Mouse (Mus musculus) gastrocnemius, adult 18-20 months (tissue): ENCODE results near the gene Il27. TPM values are rescaled to one million over a fixed set of nuclear protein-coding genes. Genes with fewer than 3 reads are reported as not detected.
A peak's percentile ranks its signal among the peaks of the same experiment; 100 is the strongest.

Experiments
- DNase-seq: peaks from one replicate; pipeline ENCODE4 v3.0.0; 2021; ENCODE audit warnings: low spot score
- total RNA-seq, 2 experiments: library from RNA; stranded (reverse); gene quantifications; 2 replicates each; pipeline ENCODE4 v1.2.3; 2021

Gene Il27
- total RNA-seq, 2 experiments from 2014 or later = 0.31 TPM; not detected in 1

DNA sequence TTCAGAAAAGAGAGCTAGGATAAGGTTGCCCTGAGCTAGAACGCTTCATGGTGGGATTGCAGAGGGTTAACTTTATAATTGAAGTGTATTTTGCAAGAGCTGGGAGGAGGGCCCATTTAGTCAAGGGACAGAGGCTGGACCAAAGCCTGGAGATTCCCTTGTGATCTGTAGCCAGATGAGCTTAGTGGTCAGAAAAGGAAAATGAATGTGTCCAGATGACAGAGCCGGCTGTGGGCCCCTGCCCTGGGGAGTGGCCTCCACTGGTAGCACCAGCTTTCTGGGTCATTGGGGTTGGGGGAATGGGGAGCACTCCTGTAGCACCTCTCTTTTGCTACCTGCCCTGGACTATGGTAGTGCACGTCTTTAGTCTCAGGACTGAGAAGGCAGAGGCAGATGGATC lies 12.3 kb upstream of the Il27 start:
- DNase-seq = peak; percentile 85

DNA sequence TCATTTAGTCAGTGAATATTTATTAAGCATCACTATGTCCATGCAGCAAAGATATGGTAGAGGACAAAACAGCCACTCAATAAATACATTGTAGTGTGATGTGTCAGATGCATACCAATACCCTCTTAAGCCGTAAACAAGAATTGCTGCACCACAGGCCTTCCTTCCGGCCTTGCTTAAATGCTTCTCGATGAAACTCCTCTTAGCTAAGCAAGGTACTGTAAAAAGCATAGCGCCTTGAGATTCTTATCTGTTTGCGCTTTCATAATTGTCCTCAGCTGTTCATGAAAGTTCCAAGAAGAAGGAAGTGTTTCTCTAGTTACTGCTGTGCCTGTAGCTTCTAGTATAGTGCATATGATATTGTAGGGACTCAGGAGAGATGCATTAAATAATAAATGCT lies 11.9 kb upstream of the Il27 start:
- DNase-seq = no peak

DNA sequence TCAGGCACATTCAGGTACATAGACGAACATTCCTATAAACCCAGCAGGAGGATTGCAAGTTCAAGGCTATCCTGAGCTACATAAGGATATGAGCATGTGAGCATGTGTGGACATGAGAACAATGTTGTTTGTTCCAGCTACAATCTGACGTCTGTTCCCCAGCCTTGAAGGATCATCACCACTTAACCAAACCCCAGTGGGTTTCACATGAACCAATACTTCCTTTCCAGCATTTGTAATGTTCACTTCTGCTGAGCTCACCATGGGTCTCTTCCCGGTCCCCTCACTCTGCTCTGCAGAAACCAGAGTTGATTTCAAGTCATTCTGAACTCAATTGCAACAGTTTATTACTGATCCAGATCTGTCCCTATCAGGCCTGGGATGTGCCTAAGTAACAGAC lies 7.9 kb upstream of the Il27 start:
- no peak for DNase-seq

DNA sequence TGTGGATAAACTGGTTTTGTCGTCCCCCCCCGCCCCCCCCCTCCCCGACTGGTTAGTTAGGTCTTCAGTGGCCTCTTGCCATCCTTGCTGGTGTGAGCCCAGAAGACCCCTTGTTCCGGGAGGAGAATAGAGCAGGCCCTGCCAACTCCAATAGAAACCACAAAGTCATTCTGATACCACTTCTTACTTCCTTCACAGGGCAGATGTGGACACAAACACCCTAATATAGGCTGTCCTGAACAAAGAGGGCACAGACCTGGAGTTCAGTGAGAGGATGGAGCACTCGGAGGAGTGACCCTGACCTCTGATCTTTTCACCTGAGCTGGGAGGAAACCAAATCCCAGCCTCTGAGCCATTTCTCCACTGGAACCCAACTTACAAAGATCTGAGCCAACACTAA lies 7.2 kb upstream of the Il27 start:
- DNase-seq = no peak

DNA sequence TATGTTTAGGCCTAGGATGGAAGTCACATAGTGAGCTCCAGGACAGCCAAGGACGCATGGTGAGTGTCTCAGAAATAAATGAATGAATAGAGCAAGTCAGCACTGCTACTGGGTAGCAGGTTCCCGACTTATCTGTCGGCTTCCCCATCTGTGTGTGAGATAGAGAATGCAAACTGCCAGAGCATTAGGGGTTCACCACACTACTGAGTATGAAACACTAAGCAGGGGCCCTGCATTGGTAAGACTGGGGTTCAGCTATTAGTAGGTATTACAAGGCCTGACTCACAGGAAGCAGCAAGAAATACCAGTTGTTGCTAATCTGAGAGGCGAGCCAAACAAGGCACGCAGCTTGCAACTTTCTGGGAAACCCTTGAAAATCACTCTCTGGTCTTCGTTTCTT lies 4.2 kb upstream of the Il27 start:
- no peak for DNase-seq

DNA sequence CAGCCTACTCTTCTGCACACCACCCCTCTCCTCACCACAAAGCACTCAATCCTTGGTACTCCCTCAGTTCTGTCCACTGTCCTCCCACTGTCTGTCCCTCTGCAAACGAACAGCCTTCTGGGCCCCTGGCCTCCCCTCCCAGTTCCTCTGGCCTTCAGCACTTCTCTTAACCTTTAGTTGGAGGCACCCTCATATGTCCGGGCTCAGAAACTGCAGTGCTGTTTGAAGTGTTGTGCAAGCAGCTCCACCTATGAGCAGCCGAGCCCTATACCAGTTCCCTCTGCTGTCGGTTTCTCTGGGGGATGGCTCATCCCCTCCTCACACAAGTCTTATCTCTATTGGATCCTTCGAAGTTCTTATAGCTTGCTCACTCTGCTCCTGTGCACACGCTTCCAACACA lies 1.7 kb upstream of the Il27 start:
- DNase-seq = no peak

DNA sequence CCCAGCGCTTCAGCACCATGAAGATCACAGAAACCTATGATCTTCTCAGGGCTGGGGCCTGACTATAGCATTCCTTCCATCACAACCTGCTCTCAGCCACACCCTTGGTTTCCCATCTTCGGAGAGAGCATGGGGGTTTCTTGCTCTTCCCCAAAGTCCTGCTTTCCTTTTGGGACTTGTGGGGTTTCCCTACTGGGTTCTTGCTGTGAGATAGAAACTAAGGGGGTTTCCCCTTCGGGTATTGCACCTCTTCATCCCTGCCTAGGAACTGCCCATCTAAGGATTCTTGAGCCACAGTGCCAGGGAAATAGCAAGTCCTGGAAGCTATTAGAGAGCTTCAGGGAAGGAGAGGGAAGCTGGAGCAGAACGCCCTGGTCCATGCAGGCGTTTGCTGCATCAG lies 1.1 kb upstream of the Il27 start:
- DNase-seq = no peak

DNA sequence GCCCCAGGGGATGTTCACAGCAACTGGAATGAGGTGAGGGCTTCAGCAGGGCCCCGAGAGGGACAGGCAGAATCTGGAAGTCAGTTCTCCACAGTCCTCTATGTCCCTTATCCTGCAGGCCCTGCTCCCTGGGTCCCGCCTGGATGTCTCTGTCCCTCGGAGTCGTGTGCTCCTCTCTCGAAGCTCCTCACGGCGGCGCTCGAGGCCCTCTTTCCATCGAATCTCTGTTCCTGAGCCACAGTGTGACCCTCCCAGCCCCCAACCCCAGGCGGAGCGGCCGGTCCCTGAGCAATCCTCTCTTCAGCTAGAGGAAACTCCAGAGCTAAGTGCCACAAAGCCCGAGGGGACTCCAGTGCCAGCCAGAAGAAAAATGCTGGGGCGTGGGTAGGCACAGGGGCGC lies 7.0 kb downstream of the Il27 start:
- DNase-seq = peak; percentile 50

DNA sequence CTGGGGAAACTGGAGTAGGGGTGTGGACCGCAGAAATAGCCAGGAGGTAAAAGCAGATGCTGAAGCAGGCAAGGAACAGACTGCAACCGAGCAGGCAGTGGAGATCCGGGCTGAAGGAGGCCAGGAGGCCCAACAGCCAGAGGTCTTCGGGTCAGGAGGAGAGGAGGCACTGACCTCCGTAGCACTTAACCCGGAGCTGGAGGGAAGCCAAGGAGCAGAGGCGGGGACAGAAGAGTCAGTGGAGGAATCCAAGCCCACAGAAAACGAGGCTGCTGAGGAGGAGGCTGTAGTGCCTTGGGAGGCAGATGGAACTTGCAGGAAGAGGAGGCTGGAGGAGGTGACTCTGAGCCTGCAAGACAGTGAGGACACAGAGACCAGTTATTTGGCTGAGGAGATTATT lies 7.9 kb downstream of the Il27 start:
- DNase-seq = peak; percentile 61

DNA sequence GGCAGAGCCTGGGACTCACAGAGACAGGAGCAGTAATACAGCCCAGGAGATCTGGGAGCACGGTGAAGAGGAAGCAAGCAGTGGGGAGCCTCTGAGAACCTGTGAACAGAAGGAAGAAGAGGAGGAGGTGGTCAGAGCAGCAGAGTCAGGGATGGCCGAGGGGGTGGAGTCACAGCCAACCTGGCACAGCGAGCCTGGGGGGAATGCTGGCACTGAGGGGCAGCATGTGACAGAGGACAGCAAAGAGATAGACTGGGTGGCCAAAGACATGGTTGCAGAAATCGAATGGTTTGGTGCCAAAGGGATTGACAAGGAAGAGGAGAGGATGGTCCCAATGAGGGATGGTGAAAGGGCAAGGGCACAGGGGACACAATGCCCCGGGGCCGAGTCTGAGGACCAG lies 9.0 kb downstream of the Il27 start, which contains the start of gene Cln3:
Gene Cln3 (minus strand): TSS at position 101 of the 400 bp plus-strand sequence.
- DNase-seq = no peak

DNA sequence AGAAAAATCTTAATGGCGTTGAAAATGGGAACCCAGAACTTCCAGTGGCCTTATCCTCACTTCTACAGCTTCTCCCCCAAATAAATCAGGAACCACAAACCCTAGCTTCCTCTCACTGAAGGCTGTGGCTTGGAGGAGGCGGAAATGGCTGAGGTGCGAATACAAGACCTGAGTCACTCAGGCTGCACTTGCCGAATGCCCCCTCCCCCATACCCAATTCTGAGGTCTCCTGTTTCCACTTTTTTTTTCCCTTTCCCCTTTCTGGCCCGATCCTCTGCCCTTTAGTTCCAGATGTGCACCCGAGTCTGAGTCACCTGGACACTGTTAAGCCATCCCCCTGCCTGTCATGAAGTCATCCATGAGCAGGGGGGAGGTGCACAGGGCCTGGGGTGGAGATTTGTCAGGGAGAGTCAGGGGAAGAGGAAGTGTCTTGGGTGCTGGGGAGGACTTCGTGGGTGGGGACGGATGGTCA lies 10.2 kb downstream of the Il27 start, which contains the start of gene Apobr:
Gene Apobr (plus strand): TSS at position 437 of the 472 bp plus-strand sequence.
- DNase-seq = no peak

DNA sequence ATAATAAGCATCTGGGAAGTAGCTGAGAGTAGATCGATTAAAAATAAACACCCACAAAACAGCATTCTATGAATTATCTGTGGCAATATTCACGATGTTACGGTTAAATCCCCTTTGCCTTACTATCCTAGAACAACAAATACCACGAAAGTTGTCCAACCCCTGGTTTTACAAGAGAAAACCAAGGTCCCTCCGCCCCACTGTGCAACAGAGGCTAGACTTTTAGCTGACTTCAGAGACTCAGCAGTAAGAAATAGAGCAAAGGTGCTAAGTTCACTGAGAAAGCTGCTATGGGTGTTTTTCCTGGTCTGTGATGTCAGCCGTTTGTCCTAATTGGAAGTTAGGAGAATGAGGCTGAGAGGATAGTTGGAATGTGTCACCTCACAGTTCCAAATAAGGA lies 11.0 kb downstream of the Il27 start:
- no peak for DNase-seq

DNA sequence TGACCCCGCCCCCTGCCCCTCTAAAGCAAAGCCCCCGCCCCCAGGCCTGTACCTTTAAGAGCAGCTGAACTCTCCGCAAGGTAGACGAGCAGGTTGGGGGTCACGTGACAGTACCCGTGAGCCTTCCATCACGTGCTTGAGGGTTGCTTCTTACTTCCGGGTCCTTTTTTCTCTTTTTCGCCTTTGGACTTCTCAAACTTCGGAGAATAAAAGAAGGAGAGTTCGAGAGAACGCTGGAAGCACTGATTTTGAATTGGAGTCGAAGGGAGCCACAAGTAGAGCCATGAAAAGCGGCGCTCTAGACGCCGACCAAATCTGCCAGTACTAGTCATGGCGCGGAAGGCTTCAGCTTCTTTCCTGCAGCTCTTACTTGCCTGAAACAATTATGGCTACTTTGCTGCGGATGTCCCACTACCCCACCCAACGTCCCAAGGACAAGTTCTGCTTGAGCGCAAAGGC lies 11.5 kb downstream of the Il27 start:
- peak; percentile 90 for DNase-seq

DNA sequence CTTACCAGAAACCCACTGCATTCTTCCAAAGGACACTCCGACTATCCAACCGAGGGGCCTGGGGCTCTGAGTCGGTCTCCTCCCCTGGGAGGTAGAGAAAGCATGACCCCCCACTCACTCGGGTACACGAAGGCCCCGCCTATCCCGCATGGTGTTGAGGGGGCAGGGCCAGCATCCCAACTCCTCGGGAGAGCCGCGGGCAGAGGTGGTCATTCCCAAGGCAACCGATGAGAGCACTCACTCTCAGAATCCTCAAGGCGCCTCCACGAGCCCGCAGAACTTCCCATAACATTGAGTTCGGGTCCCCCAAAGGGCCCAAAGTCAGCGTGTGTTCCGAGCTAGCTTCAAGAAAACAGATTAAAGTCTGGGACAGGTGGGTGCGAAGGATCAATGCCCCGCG lies 12.0 kb downstream of the Il27 start:
- DNase-seq = no peak

DNA sequence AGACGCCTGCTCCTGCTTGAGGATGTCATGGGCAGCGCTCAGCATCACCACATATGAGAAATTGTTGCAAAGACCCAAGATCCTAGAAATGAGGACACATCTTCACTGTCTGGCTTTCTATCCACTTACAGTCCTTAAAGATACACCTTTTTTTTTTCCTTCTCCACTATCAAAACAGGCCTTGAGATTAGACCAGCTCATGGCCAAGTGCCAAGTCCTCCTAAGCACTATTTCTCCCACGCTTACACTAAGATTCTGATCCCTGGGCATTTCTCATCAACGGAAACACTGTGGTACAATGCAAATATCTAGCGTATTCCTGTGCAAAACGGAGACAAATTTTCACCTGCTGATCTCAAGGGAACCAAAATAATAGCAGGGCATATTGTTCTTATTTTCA lies 13.1 kb downstream of the Il27 start:
- no peak for DNase-seq

DNA sequence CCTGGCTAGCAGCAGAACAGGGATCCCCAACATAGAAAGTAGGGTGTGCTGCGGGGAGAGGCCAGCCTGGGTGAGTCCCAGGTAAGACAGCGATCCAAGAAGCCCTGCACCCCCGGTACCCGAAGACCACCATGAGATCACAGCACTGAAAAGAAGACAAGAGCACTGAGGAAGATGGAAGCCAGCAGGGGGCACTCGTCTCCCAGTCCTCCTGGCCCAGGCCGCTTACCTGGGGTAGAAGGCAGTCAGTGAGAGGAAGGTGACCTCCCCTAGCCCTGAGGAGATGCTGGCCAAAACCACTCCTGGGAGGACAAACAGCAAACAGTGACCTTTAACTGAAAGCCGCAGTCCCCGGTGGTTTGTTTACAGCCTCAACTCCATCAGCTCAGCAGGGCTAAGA lies 15.6 kb downstream of the Il27 start:
- DNase-seq = peak; percentile 19

DNA sequence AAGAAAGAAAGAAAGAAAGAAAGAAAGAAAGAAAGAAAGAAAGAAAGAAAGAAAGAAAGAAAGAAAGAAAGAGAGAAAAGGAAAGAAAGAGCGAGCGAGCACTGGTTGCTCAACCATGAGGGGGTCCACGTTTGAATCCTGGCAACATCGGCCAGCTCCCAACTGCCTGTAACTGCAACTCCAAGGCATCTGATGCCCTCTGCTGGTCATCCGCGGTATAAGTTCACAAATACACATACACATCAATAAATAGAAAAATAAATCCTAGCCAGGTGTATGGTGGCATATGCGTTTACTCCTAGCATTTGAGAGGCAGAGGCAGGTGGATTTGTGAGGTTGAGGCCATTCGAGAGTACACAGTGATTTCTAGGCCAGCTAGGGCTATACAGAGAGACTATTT lies 17.8 kb downstream of the Il27 start:
- DNase-seq = peak; percentile 26

DNA sequence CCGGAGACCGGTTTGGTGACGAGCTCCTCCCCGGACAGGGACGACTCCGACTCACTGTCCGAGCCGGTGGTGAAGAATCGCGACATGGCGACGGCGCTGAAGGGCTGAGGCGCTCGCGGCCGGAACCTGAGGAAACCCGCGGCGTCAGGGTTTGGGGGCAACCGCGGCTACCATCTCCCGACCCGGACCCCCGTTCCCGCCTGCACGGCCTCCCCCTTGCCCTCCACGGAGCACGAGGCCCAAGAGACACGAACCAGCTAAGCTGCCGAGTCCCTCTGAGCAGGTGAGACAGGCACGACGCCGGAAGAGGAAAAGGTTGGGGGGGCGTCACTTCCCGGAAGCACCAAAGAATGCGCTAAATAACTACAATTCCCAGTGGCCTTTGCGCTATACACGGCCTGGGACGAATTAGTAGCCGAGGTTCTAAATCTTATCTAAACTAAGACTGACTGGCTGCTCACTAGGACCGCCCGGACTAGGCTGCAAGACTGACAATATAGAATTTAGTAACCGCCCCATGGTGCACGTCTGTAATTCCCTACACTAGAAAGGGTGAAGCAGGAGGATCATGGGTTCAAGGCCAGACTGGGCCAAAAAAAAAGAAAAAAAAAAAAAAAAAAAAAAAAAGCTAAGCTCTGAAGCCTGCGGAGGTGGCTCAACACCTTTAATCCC lies 28.5 kb downstream of the Il27 start, which contains the start of gene Eif3c:
Gene Eif3c (minus strand): TSS at position 318 of the 672 bp plus-strand sequence.
- peak; percentile 90 for DNase-seq

DNA sequence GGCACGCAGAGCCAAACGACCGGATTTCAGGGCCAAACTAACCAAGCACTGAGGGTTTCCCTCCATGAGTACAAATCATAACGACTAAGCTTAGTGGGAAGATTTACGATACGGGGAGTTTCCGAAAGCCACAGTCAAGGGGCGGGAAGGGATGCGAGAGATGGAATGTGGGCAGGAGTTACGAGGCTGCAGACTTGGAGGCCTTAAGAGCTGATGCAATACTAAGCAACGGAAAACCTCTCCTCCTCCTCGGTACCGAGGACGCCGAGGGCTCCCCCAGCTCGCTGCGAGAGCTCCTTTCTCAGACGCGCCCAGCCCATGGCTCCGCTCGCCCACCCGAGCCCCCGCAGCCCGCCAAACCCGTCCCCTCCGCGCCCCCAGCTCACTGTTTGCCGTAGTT lies 29.0 kb downstream of the Il27 start:
- no peak for DNase-seq

DNA sequence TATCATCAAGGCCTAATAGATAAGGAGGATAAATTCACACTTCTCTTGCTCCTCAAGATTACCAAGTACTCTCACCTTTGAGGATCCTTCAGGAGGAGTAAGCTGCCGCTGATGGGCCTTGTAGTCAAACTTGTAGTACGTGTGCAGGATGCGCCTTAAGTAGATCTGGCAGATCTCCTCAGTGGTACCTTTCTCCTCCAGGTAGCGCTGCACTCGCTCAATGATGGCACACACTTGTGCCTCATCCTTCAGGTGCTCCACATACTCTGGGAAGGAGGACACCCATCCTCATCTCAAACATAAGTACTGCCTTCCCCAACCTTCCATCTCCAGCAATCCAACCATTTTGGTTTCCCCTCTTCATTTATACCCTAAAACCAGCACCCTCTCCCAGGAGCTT lies 38.1 kb downstream of the Il27 start:
- DNase-seq = no peak

DNA sequence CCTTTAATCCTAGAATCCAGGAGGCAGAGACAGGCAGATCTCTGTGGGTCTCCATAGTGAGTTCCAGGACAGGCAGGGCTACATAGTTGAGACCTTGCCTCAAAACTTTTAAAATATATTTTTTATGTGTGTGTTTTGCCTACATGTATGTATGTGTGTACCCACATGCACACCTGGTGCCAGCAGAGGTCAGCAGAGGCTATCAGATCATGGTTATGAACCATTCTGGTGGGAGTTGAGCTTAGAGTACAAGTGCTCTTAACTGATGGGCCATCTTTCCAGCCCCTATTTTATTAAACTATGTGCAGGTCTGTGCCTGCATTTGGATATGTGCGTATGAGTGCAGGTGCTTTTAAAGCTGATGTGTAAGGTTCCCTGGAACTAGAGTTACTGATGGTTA lies 39.9 kb downstream of the Il27 start:
- DNase-seq = no peak

DNA sequence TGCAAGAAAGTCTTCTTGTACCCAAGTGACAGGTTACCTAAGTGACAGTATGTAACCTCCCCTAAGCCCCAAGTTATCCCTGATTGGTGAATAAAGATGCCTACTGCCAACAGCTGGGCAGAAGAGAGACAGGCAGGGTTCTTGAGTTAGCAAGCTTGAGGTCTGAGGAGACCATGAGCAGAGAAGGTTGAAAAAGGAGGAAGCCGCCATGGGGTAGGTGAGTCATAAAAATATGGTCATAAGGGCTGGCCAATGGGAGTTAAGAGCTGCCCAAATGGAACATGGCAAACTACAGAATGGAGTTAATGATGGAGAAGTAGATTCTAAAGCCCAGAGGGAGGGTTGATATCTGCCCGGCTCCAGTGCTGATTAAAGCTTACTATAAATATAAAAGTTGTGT lies 49.1 kb downstream of the Il27 start:
- DNase-seq = no peak

DNA sequence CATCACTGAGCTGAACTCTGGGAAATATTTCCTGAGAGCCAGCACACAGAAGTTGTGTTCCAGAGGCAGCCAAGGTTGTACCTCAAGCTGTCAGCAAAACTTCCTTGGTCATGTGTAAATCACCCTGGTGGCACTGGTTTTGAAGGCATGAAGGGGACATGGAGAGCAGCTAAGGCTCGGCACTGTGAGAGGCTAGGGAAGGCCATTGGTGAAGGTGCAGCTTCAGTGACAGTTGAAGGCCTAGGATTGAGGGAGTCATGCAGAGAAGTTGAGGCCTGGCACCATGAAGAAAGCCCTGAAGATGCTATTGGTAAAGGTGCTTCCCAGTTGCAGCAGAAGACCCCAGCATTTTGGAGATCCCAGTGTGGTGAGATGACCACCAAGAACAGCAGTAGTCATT lies 53.1 kb downstream of the Il27 start:
- no peak for DNase-seq
